Mouse (Mus musculus) MEL (cell line): ENCODE measurements around the gene Art2b. TPM values are rescaled to one million over a fixed set of nuclear protein-coding genes. Genes with fewer than 3 reads are reported as not detected.
"Not testable (repeated sequence)": the region's sequence is repeated elsewhere in the genome, so short reads cannot be mapped to it uniquely, and the experiment has no call there.

Experiments
- DNase-seq: peaks from one replicate; pipeline ENCODE4 v3.0.0; 2011; ENCODE audit warnings: low read depth, low spot score
- H3K27ac ChIP-seq: 2 replicates; pipeline ENCODE4 v1.5.1; 2012; ENCODE audit warnings: low read depth, mild to moderate bottlenecking, control low read depth, low read length, moderate library complexity; ENCODE audit not compliant: control insufficient read depth
- H3K27me3 ChIP-seq, 2 experiments: fragments of 150-350 bp in 1 of 2; sonication (generic) in 1 of 2; 2 replicates each; pipeline ENCODE4 v1.6.1; 2012; ENCODE audit warnings: low read length in 2 of 2, mild to moderate bottlenecking in 2 of 2, improper control_type of control experiment in 1 of 2, moderate library complexity in 1 of 2; ENCODE audit not compliant: insufficient read depth in 2 of 2, control insufficient read depth in 1 of 2
- H3K36me3 ChIP-seq, 2 experiments: 2 replicates each; pipeline ENCODE4 v1.6.1; 2012 to 2014; ENCODE audit warnings: low read length in 2 of 2, improper control_type of control experiment in 1 of 2, inconsistent platforms in 1 of 2, mild to moderate bottlenecking in 1 of 2; ENCODE audit not compliant: insufficient read depth in 2 of 2, control insufficient read depth in 1 of 2
- H3K4me1 ChIP-seq, 2 experiments: fragments of 150-350 bp in 1 of 2; sonication (generic) in 1 of 2; 2 replicates each; pipeline ENCODE4 v1.6.1; 2012; ENCODE audit warnings: low read length in 2 of 2, improper control_type of control experiment in 1 of 2, mild to moderate bottlenecking in 1 of 2; ENCODE audit not compliant: insufficient read depth in 2 of 2, control insufficient read depth in 1 of 2
- H3K4me3 ChIP-seq, 2 experiments: fragments of 150-350 bp in 1 of 2; sonication (generic) in 1 of 2; 2 replicates each; pipeline ENCODE4 v1.5.1; 2012; ENCODE audit warnings: low read depth in 2 of 2, low read length in 2 of 2, mild to moderate bottlenecking in 2 of 2, moderate library complexity in 2 of 2, control low read depth in 1 of 2, improper control_type of control experiment in 1 of 2; ENCODE audit not compliant: control insufficient read depth in 1 of 2, insufficient read depth in 1 of 2
- H3K79me2 ChIP-seq: 2 replicates; pipeline ENCODE4 v1.6.1; 2012; ENCODE audit warnings: mild to moderate bottlenecking, low read length, moderate library complexity; ENCODE audit not compliant: control insufficient read depth, poor library complexity, insufficient read depth
- H3K9ac ChIP-seq: 2 replicates; pipeline ENCODE4 v1.6.1; 2012; ENCODE audit warnings: low read depth, mild to moderate bottlenecking, control low read depth, low read length, moderate library complexity; ENCODE audit not compliant: control insufficient read depth, poor library complexity, severe bottlenecking
- H3K9me3 ChIP-seq: fragments of 150-350 bp; sonication (generic); replicated peaks from 2 replicates; pipeline ENCODE4 v1.6.1; 2012; ENCODE audit warnings: mild to moderate bottlenecking, low read length, improper control_type of control experiment, moderate library complexity; ENCODE audit not compliant: insufficient read depth
- BHLHE40 ChIP-seq: IDR thresholded peaks from 2 replicates; pipeline ENCODE4 v1.6.1; 2012; ENCODE audit warnings: low read depth, mild to moderate bottlenecking, inconsistent platforms, low read length, improper control_type of control experiment, borderline replicate concordance
- CHD1 ChIP-seq: IDR thresholded peaks from 2 replicates; pipeline ENCODE4 v1.6.1; 2012; ENCODE audit warnings: low read depth, mild to moderate bottlenecking, inconsistent platforms, low read length, improper control_type of control experiment
- CHD2 ChIP-seq: IDR thresholded peaks from 2 replicates; pipeline ENCODE4 v1.6.1; 2011; ENCODE audit warnings: low read length, improper control_type of control experiment
- EP300 ChIP-seq, 2 experiments: IDR thresholded peaks; 2 replicates each; pipeline ENCODE4 v1.6.1; 2011; ENCODE audit warnings: improper control_type of control experiment in 2 of 2, low read length in 2 of 2, low read depth in 1 of 2, mild to moderate bottlenecking in 1 of 2
- GABPA ChIP-seq: IDR thresholded peaks from 2 replicates; pipeline ENCODE4 v1.6.1; 2012; ENCODE audit warnings: low read depth, mild to moderate bottlenecking, inconsistent platforms, low read length, improper control_type of control experiment, moderate library complexity
- GATA1 ChIP-seq: IDR thresholded peaks from 2 replicates; pipeline ENCODE4 v1.6.1; 2011; ENCODE audit warnings: low read depth, low read length, improper control_type of control experiment
- HCFC1 ChIP-seq: IDR thresholded peaks from 2 replicates; pipeline ENCODE4 v1.6.1; 2012; ENCODE audit warnings: low read depth, mild to moderate bottlenecking, inconsistent platforms, low read length, improper control_type of control experiment, moderate library complexity
- JUND ChIP-seq: IDR thresholded peaks from 2 replicates; pipeline ENCODE4 v1.6.1; 2011; ENCODE audit warnings: low read depth, mild to moderate bottlenecking, improper control_type of control experiment, low read length
- MXI1 ChIP-seq: IDR thresholded peaks from 2 replicates; pipeline ENCODE4 v1.6.1; 2011; ENCODE audit warnings: mild to moderate bottlenecking, low read depth, low read length, improper control_type of control experiment
- MYC ChIP-seq: IDR thresholded peaks from 2 replicates; pipeline ENCODE4 v1.6.1; 2011; ENCODE audit warnings: low read depth, mild to moderate bottlenecking, low read length, improper control_type of control experiment, moderate library complexity
- NELFE ChIP-seq: IDR thresholded peaks from 2 replicates; pipeline ENCODE4 v1.6.1; 2011; ENCODE audit warnings: low read depth, low read length, improper control_type of control experiment
- NRF1 ChIP-seq: IDR thresholded peaks from 2 replicates; pipeline ENCODE4 v1.6.1; 2014; ENCODE audit warnings: low read depth, mild to moderate bottlenecking, inconsistent platforms, low read length, improper control_type of control experiment, moderate library complexity; ENCODE audit not compliant: poor library complexity, insufficient read depth, severe bottlenecking
- POLR2A ChIP-seq, 2 experiments: IDR thresholded peaks; 2 replicates each; pipeline ENCODE4 v1.6.1; 2011 to 2012; ENCODE audit warnings: low read length in 2 of 2, mild to moderate bottlenecking in 2 of 2, control low read depth in 1 of 2, improper control_type of control experiment in 1 of 2, low read depth in 1 of 2, moderate library complexity in 1 of 2; ENCODE audit not compliant: control insufficient read depth in 1 of 2, insufficient read depth in 1 of 2, poor library complexity in 1 of 2
- POLR2AphosphoS2 ChIP-seq: IDR thresholded peaks from 2 replicates; pipeline ENCODE4 v1.6.1; 2011; ENCODE audit warnings: low read length, improper control_type of control experiment
- RAD21 ChIP-seq: IDR thresholded peaks from 2 replicates; pipeline ENCODE4 v1.6.1; 2011; ENCODE audit warnings: mild to moderate bottlenecking, low read depth, low read length, improper control_type of control experiment
- SIN3A ChIP-seq: IDR thresholded peaks from 2 replicates; pipeline ENCODE4 v1.6.1; 2012; ENCODE audit warnings: low read length, improper control_type of control experiment, inconsistent platforms
- UBTF ChIP-seq: IDR thresholded peaks from 2 replicates; pipeline ENCODE4 v1.6.1; 2012; ENCODE audit warnings: low read depth, mild to moderate bottlenecking, inconsistent platforms, low read length, improper control_type of control experiment, moderate library complexity, borderline replicate concordance; ENCODE audit not compliant: insufficient read depth
- ZKSCAN1 ChIP-seq: IDR thresholded peaks from 2 replicates; pipeline ENCODE4 v1.6.1; 2012; ENCODE audit warnings: low read depth, mild to moderate bottlenecking, inconsistent platforms, low read length, improper control_type of control experiment, moderate library complexity
- polyA plus RNA-seq, 2 experiments: library from polyadenylated mRNA; stranded (reverse) in 1 of 2; unstranded in 1 of 2; fragments of >175 nt in 1 of 2; fragments of >200 nt in 1 of 2; gene quantifications; 2 replicates each; pipeline versions ENCODE4 v1.2.1 to v1.2.4; 2012; ENCODE audit warnings: low replicate concordance in 2 of 2, low read depth in 1 of 2; ENCODE audit not compliant: insufficient read length in 2 of 2, insufficient read depth in 1 of 2, missing spikeins in 1 of 2
- total RNA-seq: library from RNA; depleted of rRNA; stranded (reverse); fragments of 300-350 nt; gene quantifications from 2 replicates; pipeline ENCODE4 v1.2.3, GENCODE M21; 2012

The Art2b gene
- total and polyA plus RNA-seq, 3 experiments, result not detected

DNA sequence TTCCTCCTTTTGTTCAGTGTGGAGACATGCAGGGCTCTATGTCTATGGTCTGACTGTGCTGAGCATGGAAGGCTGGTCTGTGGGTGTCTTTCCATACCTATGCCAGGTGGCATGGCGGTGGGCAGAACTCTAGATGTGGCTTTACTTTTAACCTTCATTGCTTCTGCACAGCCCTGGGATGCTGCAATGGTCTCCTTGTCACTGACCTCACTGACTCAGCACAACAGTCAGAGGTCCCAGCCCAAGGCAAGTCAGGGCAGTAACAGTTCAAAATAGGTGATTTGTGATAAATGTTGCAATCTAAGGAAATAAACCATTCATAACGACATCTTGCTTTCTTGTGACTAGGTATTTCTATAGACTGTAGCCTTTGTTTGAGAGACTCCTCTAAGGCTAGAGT is 21.3 kb downstream of the Art2b start:
- Histone ChIP-seq H3K9me3 (no peaks in the 10 kb centered on the region), H3K4me3 (no peak overlapping the region), H3K79me2 (no peaks in the 10 kb centered on the region), H3K4me1 (no peaks in the 10 kb centered on the region), H3K9ac (no peak overlapping the region), H3K27ac (no peak overlapping the region), H3K36me3 (no peaks in the 10 kb centered on the region), H3K27me3 (peaks cover 3 to 7% of the 10 kb centered on the region in 2 experiments; a peak in 3 of 4 replicates)
- TF ChIP-seq EP300 (IDR thresholded peaks at IDR 0.05; ENCODE audit: low read depth in 1 of 2, low read length in 2 of 2) (no peak), RAD21 (no peak), MXI1 (no peak), HCFC1 (no peak), CHD1 (no peak), POLR2AphosphoS2 (no peak), NRF1 (no peak), POLR2A (IDR thresholded peaks at IDR 0.05; ENCODE audit: control insufficient read depth in 1 of 2, insufficient read depth in 1 of 2, low read depth in 1 of 2, low read length in 2 of 2, poor library complexity in 1 of 2) (no peak), SIN3A (no peak), NELFE (no peak), MYC (no peak), GABPA (no peak), CHD2 (no peak), JUND (no peak), ZKSCAN1 (no peak), UBTF (no peak), GATA1 (no peak), BHLHE40 (no peak)
- DNase-seq, result no peak

DNA sequence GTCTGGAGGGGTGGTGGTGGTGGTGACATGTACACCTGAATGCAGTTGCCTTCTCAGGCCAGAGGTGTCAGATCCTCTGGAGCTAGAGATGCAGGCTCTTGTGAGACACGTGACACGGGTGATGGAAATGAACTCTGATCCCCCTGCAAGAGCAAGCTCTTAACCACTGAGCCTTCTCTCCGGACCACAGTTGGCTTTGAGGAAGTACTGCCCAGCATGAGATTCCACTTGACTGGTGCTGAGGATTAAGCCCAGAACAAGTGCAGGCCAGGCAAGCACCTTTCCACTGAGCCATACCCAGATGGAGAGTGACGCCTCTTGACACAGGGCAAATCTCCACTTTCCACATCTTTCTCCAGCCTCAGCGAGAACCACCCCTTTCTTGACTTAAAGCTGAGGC is 26.0 kb downstream of the Art2b start:
- H3K79me2 ChIP-seq, H3K9ac ChIP-seq, H3K9me3 ChIP-seq, DNase-seq, H3K4me1 ChIP-seq, H3K27ac ChIP-seq, H3K27me3 ChIP-seq, H3K36me3 ChIP-seq, H3K4me3 ChIP-seq: not testable (repeated sequence)
